ENCODE assay signal across 14 mouse cellular contexts in the genomic region with DNA sequence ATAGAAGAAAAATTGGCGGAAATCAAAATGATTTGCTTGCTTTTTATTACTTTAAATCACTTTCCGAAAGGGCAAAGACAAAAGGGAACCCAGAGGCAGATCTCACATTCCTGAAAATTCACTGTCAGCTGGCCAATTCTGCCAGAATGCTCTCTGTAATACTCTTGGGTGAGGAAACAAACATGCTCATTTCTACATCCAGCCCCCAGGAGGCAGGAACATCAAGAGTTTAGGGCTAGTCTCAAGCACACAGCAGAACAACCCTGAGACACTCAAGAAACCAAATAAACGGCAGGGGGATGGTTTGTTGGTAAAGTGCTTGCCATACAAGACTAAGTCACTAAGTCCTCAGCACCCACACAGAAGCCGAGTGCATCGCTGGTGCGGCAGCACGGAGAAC.
"Had no signal": no experiment of that assay in that cellular context is flagged by ENCODE, and none has a peak within 500 bp of the region (broad histone marks: within the 10 kb centered on the region; RNA-seq: fewer than 3 reads in every experiment).

No protein-coding gene starts in this region.

- H3K27me3 ChIP-seq: liver, embryonic 15.5 days; lung, embryonic 15.5 days; megakaryocyte, embryonic 14.5 days; stomach, embryonic 15.5 days had no signal

- H3K36me3 ChIP-seq: liver, embryonic 15.5 days; lung, embryonic 15.5 days; stomach, embryonic 15.5 days had no signal

- DNase-seq: kidney, postnatal 10 days; right cerebral cortex, postnatal 14 days; thymus, adult 2 months; thymus, postnatal 25 days had no signal

- H3K4me1 ChIP-seq: liver, embryonic 15.5 days; lung, embryonic 15.5 days; stomach, embryonic 15.5 days had no signal

- H3K4me2 ChIP-seq: liver, embryonic 11.5 days; liver, embryonic 15.5 days; lung, embryonic 15.5 days; midbrain, embryonic 11.5 days; stomach, embryonic 15.5 days had no signal

- H3K9me3 ChIP-seq: limb, embryonic 10.5 days; liver, embryonic 15.5 days; lung, embryonic 15.5 days; stomach, embryonic 15.5 days had no signal

- H3K4me3 ChIP-seq: left cerebral cortex, adult 2 months; limb, embryonic 10.5 days; liver, embryonic 15.5 days; lung, embryonic 15.5 days; megakaryocyte, embryonic 14.5 days; stomach, embryonic 15.5 days had no signal

- ATAC-seq: midbrain, embryonic 16.5 days had no signal

- H3K27ac ChIP-seq: left cerebral cortex, adult 2 months; limb, embryonic 10.5 days; liver, embryonic 15.5 days; lung, embryonic 15.5 days; macrophage; stomach, embryonic 15.5 days had no signal

- H3K9ac ChIP-seq: liver, embryonic 15.5 days; lung, embryonic 15.5 days; stomach, embryonic 15.5 days had no signal
